Mouse (Mus musculus): Measurements from ENCODE around the gene Naa25.

Naa25 gene

DNA sequence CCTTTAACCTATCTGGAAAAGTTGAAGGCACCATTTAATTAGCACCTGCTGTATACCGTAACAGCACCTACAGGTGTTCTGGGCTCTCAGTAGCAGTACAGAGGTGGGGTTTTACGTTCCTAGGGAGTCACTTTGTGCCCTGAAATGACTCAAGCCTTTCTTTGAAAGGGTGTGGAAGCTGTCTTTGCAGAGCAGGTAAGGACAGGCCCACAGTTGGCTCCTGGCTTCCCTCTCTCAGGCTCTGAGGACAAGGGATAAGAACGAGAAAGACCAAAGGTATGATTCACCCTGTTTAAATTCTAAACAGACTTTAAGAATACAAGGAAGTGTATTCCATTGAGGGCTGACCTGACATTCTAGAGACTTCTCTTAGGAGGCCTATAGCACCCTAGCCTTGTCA is 4.3 kb upstream of the Naa25 start:
- no peak for DNase-seq

DNA sequence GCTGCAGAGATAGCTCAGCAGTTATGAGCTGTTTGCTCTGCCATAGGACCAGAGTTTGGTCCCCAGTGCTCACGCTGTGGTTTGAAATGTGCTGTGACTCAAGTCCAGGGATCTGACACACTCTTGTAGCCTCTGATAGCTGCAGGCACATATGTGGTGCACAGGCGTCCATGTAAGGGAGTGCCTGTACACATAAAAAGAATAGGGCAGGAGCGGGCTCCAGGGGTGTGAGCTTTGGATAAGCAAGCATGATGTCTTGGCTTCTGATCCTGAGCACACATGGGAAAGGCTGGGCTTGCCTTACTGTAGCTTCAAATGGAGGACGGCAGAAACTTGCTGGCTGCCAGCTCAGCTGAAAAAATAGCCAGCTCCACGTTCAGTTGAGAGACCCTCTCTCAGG is 2.1 kb upstream of the Naa25 start:
- DNase-seq = no peak

DNA sequence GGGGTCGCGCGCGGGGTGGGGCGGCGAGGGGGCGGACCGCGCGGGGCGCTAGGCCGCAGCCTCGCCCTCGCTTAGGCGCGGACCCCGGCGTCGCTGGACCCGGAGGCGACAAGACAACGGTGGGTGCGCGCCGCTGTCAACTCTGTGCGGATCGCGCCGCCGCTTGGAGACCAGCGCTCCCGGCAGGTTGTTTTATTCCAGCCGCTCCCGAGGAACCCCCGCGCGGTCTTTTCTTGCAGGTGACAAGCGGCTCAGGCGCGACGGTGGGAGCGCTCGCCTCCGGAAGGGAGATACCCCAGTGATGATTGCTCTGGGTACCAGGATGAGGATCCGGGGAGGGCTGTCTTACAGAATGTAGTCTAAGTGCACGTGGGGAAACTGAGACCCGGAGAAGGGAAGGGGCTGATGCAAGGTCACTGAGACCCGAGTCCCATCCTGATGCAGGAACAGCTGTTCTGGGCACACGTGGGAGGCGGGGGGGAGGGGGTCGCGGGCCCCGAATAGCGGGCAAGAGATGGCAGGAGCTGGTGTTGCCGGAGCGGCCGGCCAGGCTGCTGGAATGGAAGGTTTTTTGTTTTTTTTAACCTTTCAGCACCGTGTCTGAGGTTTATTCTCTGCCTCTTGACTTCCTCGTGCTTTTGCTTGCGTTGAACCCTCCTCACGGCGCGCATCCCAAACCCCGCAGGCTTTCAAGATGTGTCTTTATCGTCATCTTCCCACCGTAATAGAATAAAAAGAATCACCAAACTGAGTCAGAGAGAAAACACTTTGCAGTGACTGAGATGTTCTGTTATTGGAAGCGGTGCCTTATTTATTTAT is 619 bp downstream of the Naa25 start:
- DNase-seq = peak; percentile 94

DNA sequence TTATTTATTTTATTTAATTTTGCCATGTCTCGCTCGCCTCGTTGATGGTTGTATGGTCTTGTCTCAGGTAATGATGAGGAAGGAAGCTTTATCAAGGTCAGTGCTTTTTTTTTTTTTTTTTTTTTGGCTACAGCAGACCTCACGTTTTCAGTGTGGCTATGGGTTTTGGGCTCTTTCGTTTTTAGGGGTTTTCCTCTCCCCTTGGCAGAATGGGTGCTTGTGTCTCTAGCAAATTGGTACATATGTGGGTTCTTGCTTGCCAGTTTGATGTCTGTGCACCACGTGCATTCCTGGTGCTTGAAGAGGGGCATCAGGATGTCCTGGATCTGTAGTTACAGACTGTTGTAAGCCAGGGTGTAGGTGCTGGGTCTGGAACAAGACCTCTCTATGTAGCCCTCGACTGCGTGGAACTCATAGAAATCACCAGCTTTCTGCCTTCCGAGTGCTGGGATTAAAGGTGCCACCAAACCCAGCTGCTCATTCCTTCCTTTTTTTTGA is 1.3 kb downstream of the Naa25 start:
- DNase-seq = no peak

DNA sequence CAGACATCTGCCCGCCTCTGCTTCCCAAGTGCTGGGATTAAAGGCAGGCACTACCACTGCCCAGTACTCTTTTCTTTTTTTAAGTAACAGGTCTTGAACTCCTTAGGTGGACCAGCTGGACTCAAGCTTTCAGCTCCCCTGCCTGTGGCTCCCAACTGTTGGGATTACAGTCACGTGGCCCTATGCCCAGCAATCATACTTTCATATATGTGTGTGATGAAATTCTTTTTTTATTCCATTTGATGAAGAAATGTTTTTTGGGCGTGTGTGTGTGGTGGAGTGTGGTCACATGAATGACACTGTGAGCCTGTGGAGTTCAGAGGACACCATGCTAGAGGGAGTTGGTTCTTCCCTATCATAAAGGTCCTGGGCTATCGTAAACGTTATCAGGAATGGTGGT is 1.8 kb downstream of the Naa25 start:
- peak; percentile 86 for DNase-seq

DNA sequence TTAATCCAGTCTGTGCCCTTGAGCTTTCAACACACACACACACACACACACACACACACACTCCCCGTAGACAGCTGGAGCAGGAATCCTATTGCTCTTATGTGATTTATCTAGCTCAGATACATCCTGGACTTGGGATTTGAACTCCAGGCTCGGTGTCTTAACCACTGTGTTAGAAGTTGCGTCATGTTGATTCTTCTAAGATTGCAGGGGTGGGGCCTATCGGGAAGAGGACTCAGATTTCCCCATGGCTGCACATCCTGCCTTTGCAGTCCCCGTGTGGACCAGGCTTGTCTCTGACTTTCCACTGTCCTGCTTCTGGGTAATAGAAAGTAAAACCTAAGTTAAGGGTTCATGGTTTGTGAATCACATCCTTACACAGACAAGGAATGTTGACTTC is 2.3 kb downstream of the Naa25 start:
- DNase-seq = peak; percentile 86

DNA sequence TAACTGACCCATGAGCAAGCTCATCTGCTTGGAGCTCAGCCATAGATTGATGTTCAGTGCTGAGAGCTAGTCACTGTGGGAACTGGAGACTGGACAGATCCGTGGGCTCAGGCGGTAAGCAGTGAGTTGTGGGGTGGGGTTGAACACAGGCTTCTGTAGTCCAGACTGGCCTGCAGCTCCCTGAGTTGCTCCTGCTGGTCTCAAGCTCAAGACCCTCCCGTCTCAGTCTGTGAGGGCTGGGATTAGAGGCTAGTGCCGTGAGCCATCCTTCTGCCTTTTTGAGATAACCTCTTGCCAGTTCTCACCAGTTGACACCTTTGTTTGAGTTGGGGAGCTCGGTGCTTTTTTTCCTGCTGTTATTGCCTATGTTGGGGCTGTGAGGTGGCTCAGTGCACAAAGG is 3.1 kb downstream of the Naa25 start:
- peak; percentile 87 for DNase-seq

DNA sequence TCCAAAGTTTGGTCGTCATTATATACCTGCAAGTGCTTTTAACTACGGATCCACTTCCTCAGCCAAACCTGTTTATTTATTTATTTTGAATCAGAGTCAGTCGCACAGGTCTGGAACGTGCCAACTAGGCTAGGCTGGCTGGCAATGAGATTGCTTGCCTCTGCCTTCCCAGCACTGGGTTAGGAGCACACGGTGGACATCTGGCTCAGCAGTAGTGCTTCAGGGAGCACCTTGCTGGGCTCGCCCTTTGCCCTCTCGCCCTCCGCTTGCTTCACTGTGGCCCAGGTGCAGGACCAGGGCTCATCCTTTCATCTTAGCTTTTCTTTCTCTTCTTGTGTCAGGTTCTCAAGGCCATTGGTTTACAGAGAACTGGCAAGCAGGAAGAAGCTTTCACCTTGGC is 10.1 kb downstream of the Naa25 start:
- DNase-seq = no peak

DNA sequence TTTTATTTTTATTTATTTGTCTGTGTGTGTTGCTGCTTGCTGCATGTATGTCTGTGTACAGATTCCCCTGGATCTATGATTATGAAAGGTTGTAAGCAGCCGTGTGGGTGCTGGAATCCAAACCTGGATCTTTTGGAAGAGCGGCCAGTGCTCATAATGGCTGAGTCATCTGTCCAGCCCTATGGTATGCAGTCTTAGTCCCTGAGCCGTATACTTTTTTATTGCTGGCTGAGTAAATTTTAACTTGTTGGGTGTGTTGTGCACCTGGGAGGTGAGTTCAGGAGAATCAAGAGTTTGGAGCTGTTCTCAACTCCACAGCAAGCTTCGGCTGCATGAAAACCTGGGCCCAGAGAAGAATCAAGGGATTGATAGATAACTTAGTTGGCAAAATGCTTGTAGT is 13.2 kb downstream of the Naa25 start:
- DNase-seq = no peak

DNA sequence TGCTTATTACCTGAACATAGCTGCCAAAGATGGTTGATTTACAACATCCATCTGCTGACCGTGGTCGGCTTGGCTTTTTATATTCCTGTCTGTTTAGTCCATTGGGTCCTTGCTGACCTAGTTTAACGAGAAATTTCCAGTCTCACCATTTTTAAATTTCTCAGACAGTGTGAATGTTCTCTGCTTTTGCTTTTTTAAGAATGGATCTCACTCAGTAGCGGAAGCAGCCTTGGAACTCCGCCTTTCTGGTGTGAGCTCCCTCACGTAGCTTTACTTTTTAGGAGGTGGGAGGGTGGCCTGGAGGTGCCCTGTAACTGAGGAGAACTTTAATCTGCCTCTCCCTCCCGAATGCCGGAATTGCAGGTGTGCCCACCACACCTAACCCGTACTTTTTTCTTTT is 23.0 kb downstream of the Naa25 start:
- no peak for DNase-seq

DNA sequence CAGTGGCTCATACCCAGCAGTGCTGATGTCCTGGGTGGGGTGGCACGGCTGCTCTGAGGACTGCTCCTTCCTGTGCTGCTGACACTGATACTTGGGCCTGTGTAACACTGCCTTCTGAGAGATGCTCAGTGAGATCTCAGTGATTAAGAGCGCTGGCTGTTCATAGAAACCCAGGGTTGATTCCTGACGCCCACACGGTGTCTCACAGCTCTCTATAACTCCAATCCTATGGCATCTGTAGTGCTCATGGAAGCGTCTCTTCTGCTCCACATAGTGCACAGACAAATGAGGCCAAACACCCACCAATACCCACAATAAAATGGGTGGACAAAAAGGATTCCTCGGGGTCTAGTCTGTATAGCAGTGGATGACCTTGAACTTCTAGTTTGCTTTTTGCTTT is 25.1 kb downstream of the Naa25 start:
- no peak for DNase-seq

DNA sequence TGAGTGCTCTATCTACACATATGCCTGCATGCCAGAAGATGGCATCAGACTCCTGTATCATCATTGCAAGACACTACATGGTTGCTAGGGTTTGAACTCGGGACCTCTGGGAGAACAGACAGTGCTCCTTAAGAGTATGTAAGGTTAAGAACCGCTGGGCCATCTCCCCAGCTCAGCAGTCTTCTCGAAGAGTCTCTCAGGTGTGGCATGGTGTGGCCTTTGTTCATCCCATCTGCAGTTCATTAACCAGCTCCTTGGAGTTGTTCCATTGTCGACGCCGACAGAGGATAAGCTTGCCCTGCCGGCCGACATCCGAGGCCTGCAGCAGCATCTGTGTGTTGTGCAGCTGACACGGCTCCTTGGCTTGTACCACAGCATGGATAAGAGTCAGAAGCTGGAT is 25.6 kb downstream of the Naa25 start:
- no peak for DNase-seq

DNA sequence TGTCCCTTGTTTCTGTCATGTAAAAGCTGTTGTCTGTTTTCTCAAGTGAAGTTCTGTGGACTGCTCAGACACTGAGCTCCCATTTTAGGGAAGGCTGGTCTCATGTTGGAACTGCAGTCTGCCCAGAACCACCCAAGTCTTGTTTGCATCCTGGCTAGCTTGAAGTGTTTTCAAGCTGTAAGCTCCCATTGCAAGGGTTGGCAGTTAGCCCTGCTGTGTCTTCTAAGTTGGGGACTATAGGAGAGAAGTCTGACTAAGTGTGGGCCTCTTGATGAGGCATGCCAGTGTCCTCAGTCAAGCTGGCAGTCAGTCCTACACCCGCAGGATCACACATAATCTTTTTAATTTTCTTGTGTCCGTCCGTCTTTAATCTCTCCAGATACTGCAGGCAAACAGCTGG is 31.2 kb downstream of the Naa25 start:
- DNase-seq = no peak

DNA sequence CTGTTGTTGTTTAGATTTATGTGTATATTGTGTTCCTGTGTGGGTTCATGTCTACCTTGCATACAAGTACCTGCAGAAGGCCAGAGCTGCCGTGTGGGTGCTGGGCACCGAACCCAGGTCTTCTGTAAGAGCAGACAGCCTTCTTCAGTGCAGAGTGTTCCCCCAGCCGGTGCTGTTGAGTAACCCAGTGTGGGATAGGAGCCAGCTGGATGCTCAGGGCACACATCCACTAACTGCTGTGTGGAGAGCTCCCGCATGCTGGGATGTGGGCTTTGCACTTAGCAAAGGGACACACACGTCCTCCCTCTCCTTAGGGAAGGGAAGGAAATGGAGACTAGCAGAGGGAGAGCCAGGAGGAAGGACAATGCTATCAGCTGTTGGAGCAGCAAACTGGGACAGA is 40.4 kb downstream of the Naa25 start:
- peak; percentile 93 for DNase-seq

DNA sequence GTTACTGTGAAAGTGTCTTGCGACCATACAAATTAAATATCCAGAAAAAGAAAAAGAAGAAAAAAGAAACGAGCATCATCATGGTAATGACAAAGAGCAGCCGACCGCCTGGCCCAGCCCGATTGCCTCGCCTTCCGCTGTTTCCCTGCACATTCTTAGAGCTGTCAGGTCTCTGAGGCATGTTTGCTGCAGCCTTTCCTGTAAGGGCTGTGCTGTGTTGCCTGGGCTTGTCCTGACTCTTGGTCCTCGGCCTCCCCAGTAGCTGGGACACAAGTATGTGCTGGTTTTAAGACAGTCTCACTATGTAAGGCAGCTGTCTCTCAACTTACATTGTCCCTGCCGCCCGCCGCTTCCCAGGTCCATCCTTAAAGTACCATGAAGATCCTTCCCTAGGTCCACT is 41.0 kb downstream of the Naa25 start:
- DNase-seq = no peak

DNA sequence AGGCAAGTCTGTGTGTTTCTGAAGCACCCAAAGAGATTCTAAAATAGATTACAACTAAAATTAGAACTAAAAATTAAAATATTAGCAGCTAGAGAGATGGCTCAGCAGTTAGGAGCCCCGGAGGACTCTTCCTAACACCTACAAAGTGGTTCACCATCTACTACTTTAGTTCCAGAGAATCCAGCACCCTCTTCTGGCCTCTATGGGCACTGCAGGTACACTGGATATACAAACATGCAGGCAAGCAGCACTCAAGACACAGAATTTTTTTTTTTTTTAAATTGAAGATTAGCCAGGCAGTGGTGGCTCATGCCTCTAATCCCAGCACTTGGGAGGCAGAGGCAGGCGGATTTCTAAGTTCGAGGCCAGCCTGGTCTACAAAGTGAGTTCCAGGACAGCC is 45.8 kb downstream of the Naa25 start:
- DNase-seq = no peak

DNA sequence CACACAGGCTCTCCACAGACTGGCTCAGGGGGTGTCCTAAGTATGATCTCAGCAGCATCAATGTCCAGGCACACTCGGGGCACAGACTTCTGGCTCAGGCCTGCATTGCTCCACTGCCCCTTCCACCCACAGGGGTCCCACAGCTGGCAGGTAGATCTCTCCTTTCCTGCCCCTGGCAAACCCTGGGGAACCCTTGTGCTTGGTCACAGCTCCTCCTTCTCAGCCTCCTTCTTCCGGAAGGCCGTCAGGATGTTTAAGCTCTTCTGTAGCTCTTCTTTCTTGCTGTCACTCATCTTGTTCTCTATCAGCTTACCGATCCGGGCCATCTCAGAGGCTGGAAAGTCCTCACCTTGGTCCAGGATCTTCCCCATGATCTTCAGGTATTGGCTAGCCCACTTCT is 47.1 kb downstream of the Naa25 start:
- DNase-seq = no peak

DNA sequence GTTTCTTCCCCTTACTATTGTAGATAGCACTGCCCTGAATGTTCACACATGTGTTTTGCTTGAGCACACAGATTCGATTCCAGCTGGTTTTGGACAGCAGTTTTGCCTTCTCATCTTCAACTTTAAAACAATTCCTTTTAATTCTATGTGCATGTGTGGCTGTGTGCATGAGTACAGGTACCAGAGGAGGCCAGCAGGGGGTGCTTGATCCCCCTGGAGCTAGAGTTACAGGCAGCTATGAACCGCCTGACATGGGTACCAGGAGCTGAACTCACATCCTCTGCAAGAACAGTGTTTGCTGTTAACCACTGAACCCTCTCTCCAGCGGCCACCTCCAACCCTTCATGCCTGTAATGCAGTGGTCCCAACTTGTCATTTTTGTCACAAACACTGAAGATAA is 50.7 kb downstream of the Naa25 start:
- DNase-seq = no peak

DNA sequence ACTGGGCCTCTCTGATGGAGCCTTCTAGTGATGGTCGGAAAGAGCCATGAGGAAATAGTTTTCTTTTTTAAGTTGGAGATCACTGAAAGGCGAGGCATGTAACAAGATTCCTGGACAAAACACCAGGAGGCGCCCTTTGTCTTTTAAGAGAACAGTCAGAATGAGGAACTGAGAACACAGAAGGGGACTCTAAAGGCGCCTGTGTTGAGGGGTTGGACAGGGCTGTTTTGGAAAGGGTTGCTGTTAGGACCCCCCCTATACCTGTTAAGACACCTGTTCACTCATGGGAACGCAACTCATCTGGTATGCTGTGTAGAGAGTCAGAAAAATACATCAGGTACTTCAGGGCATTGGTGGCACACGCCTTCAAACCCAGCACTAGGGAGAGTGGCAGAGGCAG is 52.2 kb downstream of the Naa25 start:
- peak; percentile 88 for DNase-seq

DNA sequence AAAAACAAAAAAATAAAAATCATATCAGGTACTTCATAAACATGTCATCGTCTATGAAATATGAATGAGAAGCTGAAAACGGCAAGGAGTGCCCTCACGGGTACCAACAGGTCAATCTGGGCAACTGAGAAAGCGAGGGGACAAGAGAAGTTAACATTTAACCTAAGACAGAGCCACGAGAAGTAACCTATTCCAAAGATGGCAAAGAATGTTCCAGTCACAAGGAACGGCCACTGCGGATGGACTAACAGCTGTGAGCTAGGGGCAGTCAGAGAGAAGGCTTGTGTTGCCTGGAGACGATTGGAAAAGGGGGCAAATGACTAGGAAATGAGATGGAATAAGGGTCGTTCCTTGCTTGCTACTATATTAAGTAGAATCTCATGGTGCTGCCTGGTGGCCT is 52.7 kb downstream of the Naa25 start:
- DNase-seq = no peak

DNA sequence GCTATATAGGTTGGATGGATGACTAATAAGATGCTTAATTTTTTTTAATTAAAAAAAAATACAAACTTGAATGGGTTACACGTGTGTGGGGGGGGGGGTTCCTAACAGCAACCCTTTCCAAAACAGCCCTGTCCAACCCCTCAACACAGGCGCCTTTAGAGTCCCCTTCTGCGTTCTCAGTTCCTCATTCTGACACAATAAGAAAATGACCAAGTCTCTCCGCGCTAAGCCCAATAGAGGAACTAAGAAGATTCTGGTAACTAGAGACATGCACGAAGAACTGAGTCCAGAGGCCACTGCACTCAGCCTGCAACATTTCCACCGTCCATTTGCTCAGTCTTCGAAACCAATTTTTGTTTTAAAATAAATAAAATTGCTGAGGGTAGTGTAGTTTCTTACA is 53.5 kb downstream of the Naa25 start:
- DNase-seq = peak; percentile 94

DNA sequence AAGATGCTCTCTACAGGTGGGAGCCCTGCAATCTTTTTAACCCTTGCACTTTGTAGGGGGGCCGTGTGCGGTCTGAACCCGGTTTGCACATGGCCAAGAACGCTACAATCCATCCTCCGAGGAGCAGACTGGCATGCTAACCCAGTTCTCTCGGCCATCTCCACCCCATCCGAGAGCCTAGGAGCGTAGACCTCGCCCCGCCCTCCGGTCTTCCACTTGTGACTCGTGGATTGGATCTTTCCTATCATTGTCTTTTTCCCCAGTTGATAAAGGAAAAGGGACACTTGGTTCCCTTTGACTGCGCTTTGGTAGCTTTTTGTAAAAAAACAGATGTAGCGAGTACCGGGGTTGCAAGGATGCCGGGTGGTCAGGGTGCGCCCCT is 53.9 kb downstream of the Naa25 start, which contains the start of gene Tmem116:
TSS of gene Tmem116 (plus strand) at position 250 of the 382 bp plus-strand sequence.
- DNase-seq = peak; percentile 96

DNA sequence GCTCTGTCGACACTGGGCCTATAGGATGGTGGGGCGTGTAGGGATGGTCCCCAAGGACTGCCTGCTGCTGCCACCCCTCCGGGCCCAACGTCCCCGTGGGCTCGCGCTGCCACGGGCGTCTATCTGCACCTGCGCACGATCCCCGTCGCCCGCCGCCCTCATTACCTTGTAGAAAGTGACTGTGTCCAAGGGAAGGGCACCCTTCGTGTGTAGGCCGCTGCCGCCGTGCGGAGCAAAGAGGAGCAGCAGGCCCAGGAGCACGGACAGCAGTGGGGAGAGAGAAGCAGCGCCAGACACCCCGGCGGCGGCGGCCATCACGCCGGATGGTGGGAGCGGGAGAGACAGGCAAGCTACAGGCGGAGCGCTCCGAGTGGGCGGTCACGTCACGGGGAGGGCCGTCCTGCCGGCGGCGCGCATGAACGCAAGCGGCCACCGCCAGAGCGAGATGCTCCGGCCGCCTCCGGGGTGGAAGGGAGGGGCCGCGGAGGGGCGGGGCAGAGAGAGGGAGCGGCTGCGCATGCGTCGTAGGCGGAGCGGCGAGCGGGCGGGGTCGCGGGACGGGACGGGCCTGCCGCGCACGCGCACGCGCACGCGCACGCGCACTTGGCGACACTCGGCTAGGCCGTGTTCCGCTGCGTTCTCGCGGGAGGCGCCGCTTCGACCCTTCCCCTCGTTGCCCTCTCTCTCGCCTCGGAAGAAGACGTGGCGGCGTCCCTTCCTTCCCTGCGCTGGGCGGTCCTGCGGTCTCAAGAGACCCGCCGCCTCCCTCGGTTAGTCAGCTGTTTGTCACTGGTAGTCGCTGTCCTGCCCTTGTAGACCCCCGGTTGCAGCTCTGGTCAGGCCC is 54.5 kb downstream of the Naa25 start, which contains the start of gene Erp29:
TSS of gene Erp29 (minus strand) at position 481 of the 844 bp plus-strand sequence.
- peak; percentile 100 for DNase-seq

DNA sequence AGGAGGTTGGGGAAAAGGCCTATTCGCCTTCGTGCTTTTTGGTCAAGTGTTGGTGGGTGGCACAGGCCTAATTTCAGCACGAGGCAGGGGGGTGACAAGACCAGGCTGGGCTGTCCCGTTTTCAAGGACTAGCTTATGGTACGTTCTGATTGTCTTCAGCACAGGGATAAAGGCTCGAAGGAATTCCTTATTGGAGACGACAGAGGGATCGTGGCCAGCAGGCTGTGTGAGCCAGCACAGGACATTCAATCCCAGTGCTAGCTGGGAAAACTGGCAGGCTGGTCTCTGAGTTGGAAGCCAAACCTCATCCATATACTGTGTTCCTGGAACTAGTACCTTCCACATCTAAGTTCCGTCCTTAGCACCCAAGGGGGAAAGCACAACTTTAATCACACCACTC is 55.2 kb downstream of the Naa25 start:
- no peak for DNase-seq
